Mouse (Mus musculus): Measurements from ENCODE around the gene Rab40c. TPM values are rescaled to one million over a fixed set of nuclear protein-coding genes. Genes with fewer than 3 reads are reported as not detected.
A peak's percentile ranks its signal among the peaks of the same experiment; 100 is the strongest.

Rab40c gene
- polyA plus RNA-seq, 1 experiment from 2014 or later = 35.2 TPM

DNA sequence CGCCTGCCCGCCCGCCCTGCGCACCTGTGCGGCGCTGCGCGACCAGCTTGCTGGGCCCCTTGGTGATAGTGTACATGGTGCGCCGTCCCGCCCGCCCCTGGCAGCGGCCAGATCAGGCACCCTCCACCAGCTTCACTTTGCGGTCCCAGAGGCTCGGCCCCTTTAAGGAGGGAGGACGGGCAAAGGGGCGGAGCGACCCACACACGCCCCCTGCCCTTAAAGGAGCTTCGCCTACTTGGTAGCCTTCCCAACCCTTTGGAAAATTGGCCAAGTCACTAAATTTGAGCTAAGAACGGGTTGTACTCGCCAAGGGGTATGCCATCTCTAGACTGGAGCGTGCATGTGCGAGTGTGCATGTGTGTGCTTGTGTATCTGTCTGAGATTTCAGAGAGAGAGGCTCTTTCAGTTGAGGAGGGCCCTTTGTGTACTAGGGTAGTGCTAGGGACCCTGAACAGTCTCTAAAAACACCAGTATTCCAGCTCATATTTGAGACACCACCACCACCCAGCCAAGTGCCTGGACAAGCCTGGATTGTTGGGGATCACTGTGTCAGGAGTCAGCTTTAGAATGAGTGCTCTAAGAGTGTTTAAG lies 50.8 kb downstream of the Rab40c start, which contains the start of gene Mcrip2:
Gene Mcrip2 (minus strand): TSS at position 164 of the 591 bp plus-strand sequence.
- Histone ChIP-seq H3K27me3 (no peaks in the 10 kb centered on the region), H3K36me3 (no peaks in the 10 kb centered on the region), H3K27ac (peak within 1 kb of the TSS; percentile 76), H3K9me3 (no peaks in the 10 kb centered on the region), H3K4me3 (peak within 1 kb of the TSS; percentile 87), H3K4me1 (peaks cover 17% of the 10 kb centered on the region), H3K9ac (peak within 1 kb of the TSS; percentile 57), H3K4me2 (peak within 1 kb of the TSS; percentile 99)
- WGBS = 1% methylated on average over 24 of the region's 24 CpGs
- peak; percentile 77 for ATAC-seq (ENCODE audit: insufficient number of reproducible peaks, low FRiP score, low TSS enrichment, low read depth)

DNA sequence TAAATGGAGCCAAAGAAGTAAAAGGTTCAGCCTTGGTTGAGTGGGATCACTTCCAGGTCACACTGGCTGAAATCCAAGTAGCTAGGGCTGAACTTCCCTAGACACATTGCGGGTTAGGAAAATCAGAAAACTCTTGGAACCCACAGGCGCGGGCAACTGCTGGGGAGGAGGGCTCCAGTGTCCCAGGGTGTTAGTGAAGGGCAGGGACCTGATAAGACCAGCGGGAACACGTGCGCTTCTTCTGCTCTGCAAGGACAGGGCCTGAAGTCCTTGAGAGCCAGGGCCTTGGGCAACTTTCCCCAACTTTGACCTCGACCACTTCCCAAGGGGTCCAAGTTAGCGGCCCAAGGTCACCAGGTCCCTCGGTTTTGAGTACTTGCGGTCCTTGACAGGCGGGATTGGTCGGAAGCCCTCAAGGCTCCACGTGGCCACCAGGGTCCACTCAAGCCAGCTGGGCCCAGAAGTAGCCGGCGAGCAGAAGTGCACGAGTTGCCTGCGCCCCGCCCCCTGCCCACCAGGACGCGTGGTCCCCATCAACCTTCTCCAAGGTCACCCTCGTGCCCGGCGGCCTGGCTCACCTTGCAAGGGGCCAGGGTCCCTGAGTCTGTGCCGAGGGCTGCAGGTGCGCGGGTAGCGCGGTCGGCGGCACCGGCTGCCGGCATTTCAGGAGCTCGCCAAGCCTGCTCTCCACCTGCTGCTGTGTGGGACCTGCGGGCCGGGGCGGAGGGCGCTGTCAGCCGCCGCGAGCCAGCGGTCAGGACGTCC lies 51.5 kb downstream of the Rab40c start:
- Histone ChIP-seq H3K9me3 (no peaks in the 10 kb centered on the region), H3K4me3 (peak overlapping the region; percentile 87), H3K4me1 (peaks cover 17% of the 10 kb centered on the region), H3K27ac (peak overlapping the region; percentile 76; the same call in 1 of the 2 replicates), H3K36me3 (no peaks in the 10 kb centered on the region), H3K4me2 (peak overlapping the region; percentile 99), H3K9ac (peak overlapping the region; percentile 57), H3K27me3 (no peaks in the 10 kb centered on the region)
- 1% methylated on average over 42 of the region's 42 CpGs for WGBS
- ATAC-seq (ENCODE audit: insufficient number of reproducible peaks, low FRiP score, low TSS enrichment, low read depth) = peak; percentile 26; the same call in 1 of the 2 replicates

DNA sequence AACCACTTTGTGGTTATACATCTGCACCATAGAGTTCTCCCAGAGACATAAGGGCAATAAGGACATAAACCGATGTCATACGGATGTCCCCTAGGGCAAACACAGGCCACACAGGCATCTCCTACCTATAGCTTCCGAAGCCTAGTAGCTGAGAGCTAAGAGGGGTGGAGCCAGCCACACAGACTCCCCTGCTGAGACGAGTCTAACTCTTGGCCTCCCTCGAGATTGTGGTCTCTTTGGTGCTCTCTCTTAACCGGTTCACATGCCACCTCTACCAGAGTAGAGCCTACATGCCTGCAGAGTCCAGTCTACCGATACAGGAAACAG lies 52.1 kb downstream of the Rab40c start:
- Histone ChIP-seq H3K9ac (no peak overlapping the region), H3K9me3 (no peaks in the 10 kb centered on the region), H3K27me3 (no peaks in the 10 kb centered on the region), H3K36me3 (no peaks in the 10 kb centered on the region), H3K4me1 (peaks cover 17% of the 10 kb centered on the region), H3K4me3 (peak overlapping the region; percentile 87), H3K27ac (no peak overlapping the region), H3K4me2 (peak overlapping the region; percentile 99)
- no peak for ATAC-seq (ENCODE audit: insufficient number of reproducible peaks, low FRiP score, low TSS enrichment, low read depth)
- 12% methylated on average over 7 of the region's 7 CpGs for WGBS

DNA sequence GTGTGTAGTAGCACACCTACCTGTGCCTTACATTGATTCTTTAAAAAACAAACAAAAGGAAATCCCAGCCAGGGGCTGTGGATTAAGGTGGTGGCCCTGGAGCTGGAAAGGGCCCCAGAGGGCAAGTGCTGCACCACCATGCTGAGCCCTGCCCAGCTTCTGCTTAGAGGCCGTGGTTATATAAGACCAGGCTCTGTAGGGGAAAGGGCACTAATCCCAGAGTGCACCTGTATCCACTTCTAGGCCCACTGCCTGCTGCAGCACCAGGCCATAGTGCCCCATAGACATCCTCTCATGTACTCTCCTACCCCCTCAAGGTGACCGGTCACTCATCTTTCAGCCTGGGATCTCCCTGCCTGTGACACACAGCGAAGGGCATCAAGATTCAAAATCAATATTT lies 53.4 kb downstream of the Rab40c start:
- no peak overlapping the region for H3K9ac ChIP-seq
- no peaks in the 10 kb centered on the region for H3K27me3 ChIP-seq
- H3K4me3 ChIP-seq = no peak overlapping the region
- H3K9me3 ChIP-seq = no peaks in the 10 kb centered on the region
- H3K4me1 ChIP-seq = peaks cover 17% of the 10 kb centered on the region
- no peak overlapping the region for H3K4me2 ChIP-seq
- H3K27ac ChIP-seq = no peak overlapping the region
- ATAC-seq (ENCODE audit: insufficient number of reproducible peaks, low FRiP score, low TSS enrichment, low read depth) = no peak
- WGBS = 94% methylated on average over 3 of the region's 3 CpGs
- no peaks in the 10 kb centered on the region for H3K36me3 ChIP-seq

DNA sequence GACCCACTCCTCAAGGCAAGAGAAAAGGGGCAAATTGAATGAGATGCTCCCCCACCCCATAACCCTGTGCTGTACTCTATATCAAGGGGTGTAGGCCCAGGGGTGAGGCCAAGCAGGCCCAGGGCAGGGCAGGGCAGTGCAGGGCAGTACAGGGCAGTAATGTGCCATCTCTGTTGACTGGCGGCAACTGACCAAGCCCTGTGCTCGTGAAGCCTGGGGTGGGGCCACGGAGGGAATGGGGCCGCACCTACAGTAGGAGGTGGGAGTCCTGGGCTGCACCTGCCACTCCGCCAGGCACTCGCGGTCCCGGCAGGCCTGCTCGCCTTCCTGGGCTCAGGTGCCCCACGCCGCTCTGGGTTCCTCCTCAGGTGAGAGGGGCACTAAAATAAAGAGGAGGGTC lies 54.2 kb downstream of the Rab40c start:
- Histone ChIP-seq H3K36me3 (no peaks in the 10 kb centered on the region), H3K9ac (no peak overlapping the region), H3K27me3 (no peaks in the 10 kb centered on the region), H3K4me1 (peaks cover 26% of the 10 kb centered on the region), H3K27ac (no peak overlapping the region), H3K4me3 (no peak overlapping the region), H3K9me3 (no peaks in the 10 kb centered on the region), H3K4me2 (no peak overlapping the region)
- no peak for ATAC-seq (ENCODE audit: insufficient number of reproducible peaks, low FRiP score, low TSS enrichment, low read depth)
- 85% methylated on average over 11 of the region's 11 CpGs for WGBS

DNA sequence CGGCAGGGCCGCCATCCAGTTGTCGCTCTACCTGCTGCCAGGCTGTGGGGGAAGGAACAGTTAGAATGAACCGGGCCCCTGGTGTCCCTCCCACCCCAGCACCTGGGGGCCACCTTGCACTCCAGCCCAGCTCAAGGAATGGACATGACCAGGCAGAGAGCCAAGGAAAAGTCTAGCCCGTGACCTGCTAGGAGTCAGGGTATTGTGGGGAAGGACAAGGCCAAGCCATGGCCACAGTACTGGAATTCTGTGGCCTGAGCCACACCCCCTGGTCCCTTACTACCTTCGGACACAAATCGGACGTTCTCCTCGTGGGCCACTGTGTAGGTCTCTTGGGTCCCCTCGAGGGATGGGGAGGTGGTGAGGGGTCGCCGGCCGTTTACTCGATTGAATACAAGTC lies 55.2 kb downstream of the Rab40c start:
- Histone ChIP-seq H3K9me3 (no peaks in the 10 kb centered on the region), H3K4me1 (peaks cover 28% of the 10 kb centered on the region), H3K4me2 (no peak overlapping the region), H3K36me3 (no peaks in the 10 kb centered on the region), H3K27ac (no peak overlapping the region), H3K4me3 (no peak overlapping the region), H3K27me3 (no peaks in the 10 kb centered on the region), H3K9ac (no peak overlapping the region)
- no peak for ATAC-seq (ENCODE audit: insufficient number of reproducible peaks, low FRiP score, low TSS enrichment, low read depth)
- WGBS = 90% methylated on average over 14 of the region's 14 CpGs

DNA sequence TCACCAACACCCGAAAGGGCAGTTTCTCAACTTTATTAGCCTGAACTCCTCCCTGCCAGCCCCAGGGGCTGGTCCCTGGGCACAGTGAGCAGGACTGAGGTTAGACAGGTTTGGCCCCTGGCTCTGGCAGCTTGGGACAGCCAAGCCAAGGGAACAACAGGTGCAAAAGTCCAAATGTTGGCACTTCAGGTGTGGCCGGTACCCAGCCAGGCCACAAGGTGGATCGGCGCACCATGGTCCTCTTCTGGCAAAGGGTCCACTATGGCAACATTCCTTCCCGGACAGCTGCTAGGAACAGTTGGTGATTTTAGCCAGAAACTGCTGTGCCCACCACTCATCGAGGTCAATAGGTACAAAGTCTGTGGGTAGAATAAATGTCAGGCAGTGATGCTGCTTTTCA lies 55.8 kb downstream of the Rab40c start:
- Histone ChIP-seq H3K9me3 (no peaks in the 10 kb centered on the region), H3K4me1 (peaks cover 23% of the 10 kb centered on the region), H3K27ac (no peak overlapping the region), H3K36me3 (no peaks in the 10 kb centered on the region), H3K4me2 (no peak overlapping the region), H3K4me3 (no peak overlapping the region), H3K9ac (no peak overlapping the region), H3K27me3 (no peaks in the 10 kb centered on the region)
- ATAC-seq (ENCODE audit: insufficient number of reproducible peaks, low FRiP score, low TSS enrichment, low read depth) = no peak
- WGBS = 86% methylated on average over 6 of the region's 6 CpGs

DNA sequence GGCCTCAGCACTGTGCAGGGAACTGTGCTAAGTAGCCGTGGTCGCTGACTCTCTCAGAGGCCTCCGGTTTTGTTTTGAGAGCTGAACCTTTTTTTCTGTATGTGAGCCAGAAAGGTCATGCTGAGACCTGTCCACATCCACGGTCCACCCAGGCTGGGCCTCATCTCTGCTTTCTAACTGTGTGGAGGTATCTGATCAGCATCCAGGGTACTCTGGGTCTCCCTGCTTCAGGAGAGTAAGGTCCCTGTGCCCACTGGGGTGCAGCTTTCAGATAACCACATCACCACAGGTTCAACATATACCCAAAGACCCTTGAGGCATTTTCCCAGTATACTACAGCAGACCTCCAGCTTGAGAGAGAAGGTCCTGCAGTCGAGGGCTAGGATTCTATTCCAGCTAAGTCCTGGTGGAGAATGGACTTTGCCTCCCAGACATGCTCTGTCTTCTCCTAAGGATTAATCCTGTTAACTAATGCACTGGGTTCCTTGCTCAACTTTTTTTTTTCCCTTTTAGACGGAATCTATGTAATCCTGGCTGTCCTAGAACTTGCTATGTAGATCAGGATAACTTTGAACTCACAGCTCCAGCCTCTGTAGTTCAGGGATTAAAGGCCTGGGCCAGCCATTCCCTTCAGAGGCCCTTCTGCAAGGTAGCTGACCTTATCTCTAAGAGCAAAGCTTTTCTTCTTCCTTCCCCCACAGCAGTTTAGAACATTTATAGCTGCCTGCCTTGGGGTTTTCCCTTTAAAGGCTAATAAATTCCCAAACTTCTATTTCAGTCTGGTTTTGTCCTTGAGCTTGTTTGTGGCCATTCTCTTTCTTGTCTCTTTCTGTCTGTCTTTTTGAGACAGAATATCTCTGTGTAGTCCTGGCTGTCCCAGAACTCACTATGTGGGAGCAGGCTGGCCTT lies 57.6 kb downstream of the Rab40c start:
- H3K4me2 ChIP-seq = peak overlapping the region; percentile 81
- H3K9ac ChIP-seq = peak overlapping the region; percentile 71
- no peaks in the 10 kb centered on the region for H3K27me3 ChIP-seq
- H3K4me3 ChIP-seq = peak overlapping the region; percentile 64
- H3K4me1 ChIP-seq = peaks cover 11% of the 10 kb centered on the region
- H3K9me3 ChIP-seq = no peaks in the 10 kb centered on the region
- 10% methylated on average over 6 of the region's 6 CpGs for WGBS
- no peak for ATAC-seq (ENCODE audit: insufficient number of reproducible peaks, low FRiP score, low TSS enrichment, low read depth)
- H3K36me3 ChIP-seq = no peaks in the 10 kb centered on the region
- H3K27ac ChIP-seq = peak overlapping the region; percentile 87

DNA sequence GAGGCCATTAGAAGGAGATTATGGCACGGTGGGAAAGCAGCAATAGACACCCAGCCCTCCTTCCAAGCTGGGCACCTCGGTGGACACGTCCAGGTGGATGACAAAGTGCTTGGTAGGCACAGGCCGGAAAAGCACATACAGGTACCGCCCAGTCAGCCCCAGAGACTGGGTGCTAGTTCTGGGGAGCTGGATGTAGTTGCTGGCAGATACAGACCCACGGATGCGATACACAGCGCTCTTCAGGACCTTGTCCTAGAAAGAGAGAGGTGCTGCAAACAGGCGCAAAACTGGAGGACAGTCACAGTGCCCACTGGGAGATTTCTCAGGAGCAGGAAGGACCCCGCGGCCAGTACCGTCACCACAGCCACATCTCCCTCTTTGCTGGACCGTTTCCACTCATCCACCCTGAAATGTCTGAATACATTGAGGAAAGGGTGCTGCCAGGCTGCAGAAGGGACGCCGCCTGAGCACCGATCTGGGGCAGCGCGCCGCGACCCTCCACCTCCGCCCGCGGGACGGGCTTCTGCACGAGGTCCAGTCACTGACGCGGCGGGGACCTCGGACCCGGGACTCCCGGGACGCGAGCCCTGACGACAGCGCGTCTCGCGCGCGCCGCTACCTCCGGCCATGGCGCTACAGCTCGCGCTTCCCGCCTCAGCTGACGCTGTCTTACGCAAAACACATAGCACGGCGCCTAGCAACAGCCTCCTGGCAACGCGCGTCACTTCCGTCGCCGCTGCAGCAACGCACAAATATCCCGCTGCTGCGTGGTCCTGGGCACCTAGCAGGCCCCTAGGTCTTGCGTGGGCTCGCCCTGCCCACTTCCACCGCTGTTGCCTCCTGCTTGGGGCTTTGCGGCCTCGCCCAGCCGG lies 58.5 kb downstream of the Rab40c start, which contains the start of gene Wdr90:
Gene Wdr90 (minus strand): TSS at position 670 of the 872 bp plus-strand sequence.
- ATAC-seq (ENCODE audit: insufficient number of reproducible peaks, low FRiP score, low TSS enrichment, low read depth) = peak; percentile 91
- peak within 1 kb of the TSS; percentile 87 for H3K27ac ChIP-seq
- H3K36me3 ChIP-seq = no peaks in the 10 kb centered on the region
- H3K4me2 ChIP-seq = peak within 1 kb of the TSS; percentile 81
- peak within 1 kb of the TSS; percentile 71 for H3K9ac ChIP-seq
- no peaks in the 10 kb centered on the region for H3K9me3 ChIP-seq
- H3K4me1 ChIP-seq = peaks cover 11% of the 10 kb centered on the region
- 2% methylated on average over 65 of the region's 65 CpGs for WGBS
- peak within 1 kb of the TSS; percentile 64 for H3K4me3 ChIP-seq
- H3K27me3 ChIP-seq = no peaks in the 10 kb centered on the region

DNA sequence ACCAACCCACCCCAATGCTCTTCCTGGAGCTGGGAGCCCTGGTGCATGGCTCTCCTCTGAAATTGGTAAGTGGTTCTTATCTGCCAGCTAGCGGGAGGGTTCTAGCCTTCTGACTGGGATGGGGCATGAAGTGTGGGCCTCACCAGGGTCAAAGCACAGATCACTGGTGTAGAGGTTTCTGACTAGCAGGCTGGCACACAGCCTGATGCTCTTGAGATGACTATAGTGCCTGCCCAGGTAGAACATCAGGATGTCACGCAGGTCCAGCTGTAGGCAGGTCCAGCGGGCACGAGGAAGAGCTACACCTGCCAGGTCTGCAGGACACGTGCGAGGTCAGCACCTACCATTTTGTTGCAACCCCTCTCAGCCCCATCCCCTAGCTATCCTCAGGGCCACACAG lies 59.3 kb downstream of the Rab40c start:
- H3K27ac ChIP-seq = no peak overlapping the region
- peak overlapping the region; percentile 64; the same call in 1 of the 2 replicates for H3K4me3 ChIP-seq
- WGBS = 86% methylated on average over 6 of the region's 6 CpGs
- peaks cover 3% of the 10 kb centered on the region; the same call in 1 of the 2 replicates for H3K36me3 ChIP-seq
- no peak overlapping the region for H3K9ac ChIP-seq
- peak overlapping the region; percentile 81 for H3K4me2 ChIP-seq
- H3K9me3 ChIP-seq = no peaks in the 10 kb centered on the region
- H3K4me1 ChIP-seq = peaks cover 11% of the 10 kb centered on the region
- no peak for ATAC-seq (ENCODE audit: insufficient number of reproducible peaks, low FRiP score, low TSS enrichment, low read depth)
- no peaks in the 10 kb centered on the region for H3K27me3 ChIP-seq

DNA sequence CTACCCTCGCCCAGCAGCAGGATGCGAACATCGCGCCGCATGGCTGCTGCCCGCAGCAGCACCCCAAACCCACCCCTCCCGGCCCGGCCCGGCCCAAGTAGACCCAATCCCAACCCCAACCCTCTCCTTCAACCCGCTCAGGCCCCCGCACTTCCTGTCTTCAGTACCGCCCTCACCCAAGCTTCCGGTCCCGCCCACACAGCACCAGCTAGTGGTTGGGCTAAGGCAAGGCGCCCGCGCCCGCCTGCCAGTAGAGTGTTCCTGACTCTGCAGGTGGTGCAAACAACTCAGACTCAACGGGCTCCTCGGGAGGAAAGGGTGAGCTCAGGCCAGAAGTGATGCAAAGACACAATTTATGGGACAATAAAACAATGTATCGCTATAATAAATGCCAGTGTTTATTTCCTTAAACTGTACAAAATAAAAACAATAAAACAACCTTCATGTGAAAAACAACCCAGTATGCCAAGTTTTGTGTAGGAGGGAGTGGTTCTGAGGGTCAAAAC lies 75.1 kb downstream of the Rab40c start, which contains the start of gene Rhot2:
Gene Rhot2 (minus strand): TSS at position 456 of the 506 bp plus-strand sequence.
- Histone ChIP-seq H3K27me3 (no peaks in the 10 kb centered on the region), H3K9ac (peak within 1 kb of the TSS; percentile 68), H3K27ac (peak within 1 kb of the TSS; percentile 89), H3K4me3 (peak within 1 kb of the TSS; percentile 77), H3K4me1 (peaks cover 18% of the 10 kb centered on the region), H3K4me2 (peak within 1 kb of the TSS; percentile 62), H3K36me3 (peaks cover 64% of the 10 kb centered on the region), H3K9me3 (no peaks in the 10 kb centered on the region)
- peak; percentile 89 for ATAC-seq (ENCODE audit: insufficient number of reproducible peaks, low FRiP score, low TSS enrichment, low read depth)
- under 1% methylated on average over 21 of the region's 21 CpGs for WGBS

Measured in limb, embryonic 15.5 days (tissue).